Mouse (Mus musculus) ovary, postnatal 10 days (tissue): ENCODE measurements around the gene Gpr84.

ENCODE experiments used
- DNase-seq: peaks from one replicate; pipeline ENCODE4 v3.0.0; 2022; ENCODE audit warnings: low spot score

Gpr84 gene

DNA sequence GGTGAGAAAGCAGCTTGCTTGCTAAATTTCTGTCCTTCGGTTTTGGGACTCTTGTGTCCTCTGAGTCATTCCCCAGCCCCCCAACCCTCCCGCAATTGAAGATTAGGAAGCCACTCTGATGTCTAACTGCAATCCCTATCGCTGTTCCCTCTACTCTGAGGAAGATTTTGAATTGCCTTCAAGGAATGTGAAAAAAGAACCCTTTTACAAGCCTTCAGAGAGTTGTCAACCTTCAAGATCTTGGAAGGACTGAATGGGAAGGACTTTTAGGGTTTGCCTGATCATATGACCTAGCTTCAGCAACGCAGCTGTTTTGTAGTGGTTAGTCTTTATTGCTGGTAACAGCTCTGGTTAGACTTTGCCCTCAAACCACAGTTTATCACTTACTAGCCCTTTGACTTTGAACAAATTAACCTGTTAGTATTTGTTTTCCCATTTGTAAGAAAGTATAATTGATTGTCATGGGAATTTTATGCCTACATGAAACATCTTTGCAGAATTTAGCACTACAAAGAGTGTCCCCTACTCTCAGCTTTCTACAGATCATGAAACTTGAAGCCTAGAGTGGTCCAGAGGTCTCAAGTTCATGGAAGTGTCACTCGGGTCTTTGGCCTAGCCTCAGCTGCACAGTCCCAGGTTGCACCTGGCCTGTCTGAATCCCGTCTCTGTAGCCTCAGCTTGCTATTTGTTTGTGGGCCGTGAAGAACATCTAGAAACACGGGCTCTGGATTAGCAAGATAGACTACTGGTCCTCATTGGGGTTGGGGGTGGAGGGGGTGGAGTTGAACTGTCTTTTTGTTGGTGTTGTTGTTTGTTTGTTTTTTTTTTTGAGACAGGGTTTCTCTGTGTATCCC, 4.4 kb downstream of the Gpr84 start:
- DNase-seq, result no peak

- peak; percentile 84 for DNase-seq
Observed at GRCm38 (mm10) chr15:103305070-103305678, 5.2 kb downstream of the Gpr84 start.

- no peak for DNase-seq
Observed at GRCm38 (mm10) chr15:103304616-103304969, 5.8 kb downstream of the Gpr84 start.

DNA sequence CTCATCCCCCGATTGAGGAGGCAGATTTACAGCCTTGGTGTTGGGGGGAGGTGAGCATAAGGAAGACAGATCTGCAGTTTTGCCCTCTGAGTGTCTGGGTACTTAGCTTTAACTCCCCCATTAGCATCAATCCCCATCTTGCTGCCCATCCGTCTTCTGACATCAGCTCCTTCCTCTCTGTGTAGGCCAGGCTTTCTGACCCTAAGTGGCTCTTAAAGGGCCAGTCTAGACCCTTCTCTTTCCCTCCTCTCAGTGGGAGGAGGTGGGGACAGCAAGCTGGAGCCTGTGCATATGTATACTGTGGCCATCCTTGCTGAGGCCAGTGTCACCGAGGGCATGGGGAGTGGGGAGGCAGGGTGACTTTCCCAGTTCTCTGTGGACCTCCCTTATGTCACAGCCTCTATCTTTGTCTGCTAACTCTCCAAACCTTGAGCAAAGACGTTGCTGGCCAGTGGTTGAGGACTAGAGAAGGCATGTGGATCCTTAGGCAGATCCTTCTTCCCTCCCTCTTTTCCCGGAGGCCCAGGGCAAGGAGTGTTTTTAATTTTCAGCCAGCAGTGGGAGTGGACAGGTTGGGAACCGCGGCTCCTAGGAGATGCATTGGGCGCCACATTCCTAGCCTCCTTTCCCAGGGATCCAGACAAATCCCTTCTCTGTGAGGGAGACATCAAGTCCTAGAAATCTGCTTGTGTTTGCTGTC, 6.3 kb downstream of the Gpr84 start:
- no peak for DNase-seq

DNA sequence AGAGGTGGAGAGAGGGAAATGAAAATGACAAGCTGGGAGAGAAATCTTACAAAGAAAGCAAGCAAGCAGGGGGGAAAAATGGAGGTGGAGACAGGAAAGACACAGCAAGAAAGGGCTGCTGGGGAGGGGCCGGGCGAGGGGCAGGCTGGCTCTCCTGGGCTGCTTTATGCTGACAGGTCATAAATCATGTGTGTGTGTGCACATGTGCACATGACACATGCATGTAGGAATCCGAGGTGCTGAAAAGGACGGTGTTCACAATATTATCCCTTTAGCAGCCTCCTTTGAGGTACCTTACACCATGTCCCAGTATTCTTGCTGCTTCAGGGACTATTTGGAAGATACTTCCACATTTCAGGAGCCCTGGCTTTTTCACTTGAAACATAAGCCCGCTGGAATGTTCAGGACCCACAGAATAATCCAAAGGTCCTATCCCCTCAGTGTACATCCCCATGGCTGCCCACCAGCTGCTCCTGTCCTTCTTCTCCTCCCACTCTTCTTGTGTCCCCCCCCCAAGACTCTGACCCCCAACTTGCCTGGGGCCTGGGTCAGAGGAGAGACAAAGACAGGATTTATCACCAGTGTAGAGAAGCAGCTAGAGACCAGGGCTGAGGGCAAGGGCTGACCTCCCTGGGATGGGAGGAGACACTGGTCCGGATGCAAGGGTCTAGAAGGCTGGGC, 7.9 kb downstream of the Gpr84 start:
- DNase-seq, result no peak

DNA sequence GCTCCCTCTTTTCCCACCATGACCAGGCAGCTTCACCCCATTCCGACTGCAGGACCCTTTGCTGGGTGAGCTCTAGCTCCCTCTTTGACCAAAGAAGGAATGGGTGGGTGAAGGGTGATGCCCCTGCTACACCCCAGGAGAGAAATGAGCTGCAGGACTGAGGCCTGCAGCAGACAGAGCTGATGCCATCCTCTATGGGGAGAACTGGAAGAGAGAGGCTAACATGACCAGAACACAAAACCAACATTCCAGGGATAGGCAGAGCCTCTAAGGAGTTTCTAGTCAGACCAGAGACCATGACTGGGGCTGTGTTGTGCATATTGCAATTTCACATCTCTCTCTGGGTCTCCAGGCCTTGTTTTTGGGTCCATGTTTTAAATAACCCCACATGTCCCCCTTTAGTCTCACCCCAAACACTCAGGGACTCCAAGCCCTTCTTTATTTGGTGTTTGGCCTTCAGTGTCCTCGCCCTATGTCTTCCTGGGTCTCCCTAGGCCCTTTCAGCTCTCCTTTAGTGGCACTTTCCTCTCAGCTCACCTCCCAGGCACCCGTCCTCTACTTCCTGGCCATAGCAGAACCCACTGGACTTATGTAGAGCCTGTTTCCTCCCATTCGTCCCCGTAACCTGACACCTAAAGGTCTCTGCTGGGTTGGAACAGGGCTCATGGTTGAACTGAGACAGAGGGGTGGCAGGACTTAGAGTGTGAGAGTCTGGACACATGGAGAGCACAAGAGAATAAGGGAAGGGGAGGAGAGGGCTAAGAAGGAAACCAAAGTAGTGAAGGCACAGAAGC, 8.7 kb downstream of the Gpr84 start:
- no peak for DNase-seq

GRCm38 (mm10) chr15:103301046-103301445, 9.4 kb downstream of the Gpr84 start:
- no peak for DNase-seq

DNA sequence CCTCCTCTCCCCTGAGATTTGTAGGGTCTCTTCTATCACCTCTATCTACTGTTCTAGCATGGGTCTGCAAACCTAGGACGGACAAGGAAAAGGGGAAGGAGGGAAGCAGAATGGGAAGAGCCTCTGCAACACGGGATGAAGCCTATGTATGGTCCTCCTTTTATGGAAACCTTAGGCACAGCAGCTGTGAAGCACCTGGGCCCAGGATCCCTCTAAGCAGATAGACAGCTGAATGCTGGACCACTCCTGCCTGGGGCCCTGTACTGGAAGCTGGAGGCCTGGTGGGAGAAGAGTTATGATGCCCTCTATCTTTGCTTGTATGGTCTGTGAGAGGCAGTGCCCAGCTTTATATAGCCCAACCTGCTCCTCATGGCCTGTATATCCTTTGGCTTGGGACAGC, 9.9 kb downstream of the Gpr84 start:
- no peak for DNase-seq

- no peak for DNase-seq
Observed at GRCm38 (mm10) chr15:103300067-103300471, 10.3 kb downstream of the Gpr84 start.

DNA sequence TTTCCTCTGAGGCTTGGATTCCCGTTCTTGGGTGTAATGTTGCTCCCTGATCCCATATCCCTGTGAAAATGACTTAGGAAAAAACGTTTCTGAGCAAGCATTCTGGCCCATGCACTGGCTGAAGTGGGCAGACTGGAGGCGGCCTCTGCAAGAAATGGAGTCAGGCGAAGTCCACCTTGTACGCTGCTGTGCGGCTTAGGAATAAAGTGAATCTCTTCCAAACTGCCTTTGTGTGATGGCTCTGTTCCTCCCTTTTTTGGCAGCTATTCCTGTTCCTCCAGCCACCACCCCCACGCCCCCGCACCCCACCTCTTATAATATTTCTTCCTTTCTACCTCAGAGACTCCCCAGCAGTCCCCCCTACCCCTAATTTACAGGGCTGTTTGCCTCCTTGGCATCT, 10.8 kb downstream of the Gpr84 start:
- DNase-seq, result no peak

DNA sequence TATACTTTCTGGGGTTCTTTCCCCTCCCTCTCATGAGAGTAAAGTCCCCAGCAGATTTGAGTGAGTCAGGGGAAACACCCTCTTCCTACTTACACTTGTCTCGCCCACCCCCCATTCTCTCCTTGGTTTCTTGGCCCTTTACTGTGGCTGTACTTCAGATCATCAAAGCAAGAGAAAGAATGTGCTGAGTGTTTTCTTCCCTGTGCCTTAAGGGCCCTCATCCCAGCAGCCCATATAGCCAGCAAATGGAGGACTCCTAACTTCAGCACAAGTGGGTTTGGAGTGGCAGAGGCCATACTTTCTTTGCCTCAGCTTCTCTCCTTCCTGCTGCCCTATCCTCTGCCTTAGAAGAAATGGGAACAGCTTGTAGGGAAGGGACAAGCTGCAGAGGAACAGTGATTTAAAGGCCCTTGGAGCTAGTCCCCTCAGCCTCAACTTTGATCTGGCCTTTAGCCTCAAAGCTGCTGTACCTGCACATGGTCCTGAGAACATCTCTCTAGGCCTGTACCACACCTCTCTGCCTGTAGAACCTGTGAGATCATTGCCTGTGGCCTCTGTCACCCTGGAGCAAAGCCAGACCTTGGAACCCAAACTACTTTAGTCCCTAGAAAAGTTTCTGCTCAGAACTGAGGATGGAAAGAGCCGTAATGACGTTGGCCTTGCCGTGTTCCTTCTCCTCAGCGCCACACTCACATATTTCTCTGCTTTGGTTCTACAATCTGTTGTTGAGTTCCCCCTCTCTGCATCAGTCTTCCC, 11.4 kb downstream of the Gpr84 start:
- no peak for DNase-seq

DNA sequence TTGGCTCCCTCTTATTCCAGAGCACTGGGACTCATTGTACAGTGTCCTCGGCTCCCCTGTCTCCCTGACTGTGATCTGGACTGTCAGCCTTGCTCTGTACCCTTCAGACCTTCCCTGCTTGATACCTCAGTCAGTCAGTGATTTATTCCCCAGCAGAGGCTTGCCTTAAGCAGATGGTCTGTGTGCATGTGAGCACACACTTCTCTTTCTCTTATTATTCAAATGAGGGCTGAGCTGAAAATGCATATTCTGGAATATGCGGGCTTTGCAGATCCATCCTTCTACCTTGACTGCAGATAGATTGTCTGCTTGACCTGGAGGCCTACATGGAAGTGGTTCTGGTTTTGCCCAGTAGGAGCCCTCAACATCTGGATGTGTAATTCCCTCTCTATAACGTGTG, 12.4 kb downstream of the Gpr84 start:
- no peak for DNase-seq

GRCm38 (mm10) chr15:103297313-103297712, 13.1 kb downstream of the Gpr84 start:
- DNase-seq, result no peak

GRCm38 (mm10) chr15:103295851-103296250, 14.6 kb downstream of the Gpr84 start:
- DNase-seq, result no peak

DNA sequence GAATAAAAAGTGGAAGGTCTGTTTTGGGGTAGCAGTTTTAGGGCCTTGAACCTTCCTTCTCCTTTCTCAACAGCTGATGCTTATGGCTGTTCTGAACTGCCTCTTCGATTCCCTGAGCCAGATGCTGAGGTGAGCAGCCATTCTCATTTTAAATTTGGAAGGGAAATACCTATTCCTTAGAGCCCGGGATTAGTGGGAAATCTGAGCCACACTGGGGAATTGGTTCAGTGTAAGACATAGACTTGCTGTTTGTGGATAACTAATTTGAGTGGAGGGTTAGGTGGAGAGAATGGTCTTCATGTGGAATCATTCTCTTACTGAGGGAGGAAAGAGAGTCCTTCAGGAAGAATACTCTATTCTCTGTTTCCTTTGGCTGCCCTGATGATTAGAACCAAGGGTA, 15.8 kb downstream of the Gpr84 start:
- DNase-seq, result no peak

- DNase-seq, result no peak
Observed at GRCm38 (mm10) chr15:103293375-103293774, 17.0 kb downstream of the Gpr84 start.

GRCm38 (mm10) chr15:103292673-103293345, 17.6 kb downstream of the Gpr84 start:
- no peak for DNase-seq

DNA sequence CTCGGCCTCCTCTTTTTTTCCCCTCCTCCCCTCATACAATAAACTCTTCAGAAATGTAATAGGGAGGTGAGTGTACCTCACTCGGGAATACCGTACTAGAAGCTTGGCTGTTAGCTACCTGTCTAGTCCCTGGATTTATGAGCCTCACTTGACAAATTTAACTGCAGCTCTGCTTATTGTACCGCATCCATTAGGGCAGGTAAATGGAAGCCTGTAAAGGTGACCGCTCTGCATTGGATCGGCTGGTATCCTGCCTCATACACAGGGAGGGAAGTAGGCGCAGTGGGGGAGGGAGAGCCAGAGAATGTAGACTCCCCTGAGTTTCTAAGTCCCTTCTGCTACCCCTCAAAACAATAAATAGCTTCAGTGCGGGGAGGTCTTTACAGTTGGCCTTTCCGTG, 19.6 kb downstream of the Gpr84 start:
- DNase-seq, result no peak

- DNase-seq, result no peak
Observed at GRCm38 (mm10) chr15:103290417-103290816, 20.0 kb downstream of the Gpr84 start.

GRCm38 (mm10) chr15:103289600-103289999, 20.8 kb downstream of the Gpr84 start:
- no peak for DNase-seq
